Mouse (Mus musculus) stomach, postnatal 0 days (tissue): ENCODE data around the gene Nsl1.

ENCODE experiments used
- CTCF ChIP-seq: IDR thresholded peaks from 2 replicates; pipeline ENCODE4 v1.5.1; 2016; ENCODE audit warnings: antibody characterized with exemption, low read depth, mild to moderate bottlenecking, moderate library complexity
- EP300 ChIP-seq: optimal IDR thresholded peaks from 2 replicates; pipeline ENCODE3; 2016; ENCODE audit warnings: antibody characterized with exemption

DNA sequence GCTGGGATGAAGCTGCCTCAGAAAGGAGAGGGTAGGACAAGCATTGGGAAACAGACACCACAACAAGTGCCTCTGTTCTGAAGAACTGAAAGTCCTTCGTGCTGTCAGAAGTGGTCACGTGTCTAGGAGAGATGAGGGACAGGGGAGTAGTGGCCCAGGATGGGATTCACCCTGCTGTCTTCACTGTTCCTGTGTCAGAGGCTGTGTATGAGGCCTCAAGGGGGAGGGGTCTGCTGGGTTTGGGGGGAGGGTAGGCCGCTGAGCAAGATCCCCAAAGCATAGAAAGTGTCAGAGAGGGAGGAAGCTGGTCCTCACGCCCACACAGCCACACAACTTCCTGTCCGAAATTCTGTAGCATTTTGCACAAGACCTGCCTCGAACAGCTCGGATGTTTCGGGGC lies 48.3 kb downstream of the Nsl1 start:
- TF ChIP-seq CTCF (no peak), EP300 (no peak)
